Mouse (Mus musculus) lung, postnatal 0 days (tissue): ENCODE measurements around the gene Nmbr.

Source experiments
- CTCF ChIP-seq: IDR thresholded peaks from 2 replicates; pipeline ENCODE4 v1.5.1; 2016; ENCODE audit warnings: antibody characterized with exemption, mild to moderate bottlenecking
- EP300 ChIP-seq: IDR thresholded peaks from 2 replicates; pipeline ENCODE4 v1.6.1; 2016; ENCODE audit warnings: antibody characterized with exemption, mild to moderate bottlenecking, control low read depth

- TF ChIP-seq CTCF: no peak
- no peak for TF ChIP-seq EP300
These were observed 54.5 kb downstream of the Nmbr start for GRCm38 (mm10) chr10:14759665-14760558.
